Mouse (Mus musculus): Measurements from ENCODE around the gene Gpr137. TPM values are rescaled to one million over a fixed set of nuclear protein-coding genes. Genes with fewer than 3 reads are reported as not detected.

Gpr137 gene
- polyA plus RNA-seq, 1 experiment: 39.9 TPM

GRCm38 (mm10) chr19:6939106-6940002 is 2.9 kb downstream of the Gpr137 start:
- Histone ChIP-seq H3K4me2 (ENCODE audit: low read depth) (peak overlapping the region; percentile 85), H3ac (ENCODE audit: control insufficient read depth, insufficient read length) (no peak overlapping the region), H3K79me2 (ENCODE audit: control insufficient read depth, insufficient read depth) (peaks cover 14% of the 10 kb centered on the region), H3K36me3 (ENCODE audit: control insufficient read depth, insufficient read depth) (no peaks in the 10 kb centered on the region), H3K27me3 (ENCODE audit: control insufficient read depth, insufficient read depth, insufficient read length) (peaks cover under 1% of the 10 kb centered on the region), H3K4me3 (no peak overlapping the region)
- no peak for TF ChIP-seq E2F4 (IDR thresholded peaks at IDR 0.05; ENCODE audit: insufficient read depth)
- TF ChIP-seq POLR2AphosphoS2 (IDR thresholded peaks at IDR 0.05; ENCODE audit: insufficient read length, low read depth): peak; percentile 49
- TF ChIP-seq MYOG (IDR thresholded peaks at IDR 0.05; ENCODE audit: control insufficient read depth in 1 of 3, insufficient read depth in 1 of 3, insufficient read length in 2 of 3, low read depth in 2 of 3): no peak

- Histone ChIP-seq H3K4me3 (no peak overlapping the region), H3ac (ENCODE audit: control insufficient read depth, insufficient read length) (no peak overlapping the region), H3K4me2 (ENCODE audit: low read depth) (no peak overlapping the region), H3K79me2 (ENCODE audit: control insufficient read depth, insufficient read depth) (peaks cover 3% of the 10 kb centered on the region), H3K36me3 (ENCODE audit: control insufficient read depth, insufficient read depth) (no peaks in the 10 kb centered on the region), H3K27me3 (ENCODE audit: control insufficient read depth, insufficient read depth, insufficient read length) (peaks cover 12% of the 10 kb centered on the region)
- TF ChIP-seq TCF3 (IDR thresholded peaks at IDR 0.05; ENCODE audit: insufficient read length, low read depth) (no peak), CEBPB (IDR thresholded peaks at IDR 0.05; ENCODE audit: insufficient read depth, poor library complexity, severe bottlenecking) (no peak), POLR2AphosphoS2 (IDR thresholded peaks at IDR 0.05; ENCODE audit: insufficient read length, low read depth) (no peak), REST (IDR thresholded peaks at IDR 0.05; ENCODE audit: insufficient read depth, insufficient read length) (no peak), USF1 (IDR thresholded peaks at IDR 0.05; ENCODE audit: low read depth) (no peak), TCF12 (IDR thresholded peaks at IDR 0.05; ENCODE audit: insufficient read depth, poor library complexity, severe bottlenecking) (no peak), MYOG (IDR thresholded peaks at IDR 0.05; ENCODE audit: control insufficient read depth in 1 of 3, insufficient read depth in 1 of 3, insufficient read length in 2 of 3, low read depth in 2 of 3) (no peak), MYOD1 (IDR thresholded peaks at IDR 0.05; ENCODE audit: control insufficient read depth in 1 of 3, insufficient read length in 2 of 3, low read depth in 2 of 3) (no peak), POLR2A (IDR thresholded peaks at IDR 0.05; ENCODE audit: insufficient read length, low read depth) (no peak), E2F4 (IDR thresholded peaks at IDR 0.05; ENCODE audit: insufficient read depth) (no peak), SRF (IDR thresholded peaks at IDR 0.05; ENCODE audit: control insufficient read depth, insufficient read length, low read depth) (no peak), MAX (IDR thresholded peaks at IDR 0.05; ENCODE audit: low read depth) (no peak)
These were observed 4.5 kb downstream of the Gpr137 start for GRCm38 (mm10) chr19:6937541-6938465.

GRCm38 (mm10) chr19:6936299-6936698 is 6.0 kb downstream of the Gpr137 start:
- Histone ChIP-seq H3K27me3 (ENCODE audit: control insufficient read depth, insufficient read depth, insufficient read length) (peaks cover 12% of the 10 kb centered on the region), H3K4me3 (no peak overlapping the region), H3ac (ENCODE audit: control insufficient read depth, insufficient read length) (no peak overlapping the region)

GRCm38 (mm10) chr19:6934195-6934977 is 7.9 kb downstream of the Gpr137 start, which contains the start of gene Kcnk4:
Gene Kcnk4 (minus strand): TSS chr19:6934515.
- Histone ChIP-seq H3K36me3 (ENCODE audit: control insufficient read depth, insufficient read depth) (no peaks in the 10 kb centered on the region), H3K27me3 (ENCODE audit: control insufficient read depth, insufficient read depth, insufficient read length) (peaks cover 12% of the 10 kb centered on the region), H3K79me2 (ENCODE audit: control insufficient read depth, insufficient read depth) (no peaks in the 10 kb centered on the region), H3K4me3 (no peak within 1 kb of the TSS), H3ac (ENCODE audit: control insufficient read depth, insufficient read length) (peak within 1 kb of the TSS; percentile 12), H3K4me2 (ENCODE audit: low read depth) (peak within 1 kb of the TSS; percentile 65)
- TF ChIP-seq MYOD1 (IDR thresholded peaks at IDR 0.05; ENCODE audit: control insufficient read depth in 1 of 3, insufficient read length in 2 of 3, low read depth in 2 of 3) (no peak), MAX (IDR thresholded peaks at IDR 0.05; ENCODE audit: low read depth) (no peak), TCF3 (IDR thresholded peaks at IDR 0.05; ENCODE audit: insufficient read length, low read depth) (no peak), POLR2A (IDR thresholded peaks at IDR 0.05; ENCODE audit: insufficient read length, low read depth) (no peak), E2F4 (IDR thresholded peaks at IDR 0.05; ENCODE audit: insufficient read depth) (no peak), MYOG (IDR thresholded peaks at IDR 0.05; ENCODE audit: control insufficient read depth in 1 of 3, insufficient read depth in 1 of 3, insufficient read length in 2 of 3, low read depth in 2 of 3) (no peak), REST (IDR thresholded peaks at IDR 0.05; ENCODE audit: insufficient read depth, insufficient read length) (no peak), USF1 (IDR thresholded peaks at IDR 0.05; ENCODE audit: low read depth) (no peak)

More at GRCm38 (mm10) chr19:6936299-6936698, 6.0 kb downstream of the Gpr137 start:
- no peak for TF ChIP-seq POLR2AphosphoS2 (IDR thresholded peaks at IDR 0.05; ENCODE audit: insufficient read length, low read depth)
- no peak for TF ChIP-seq POLR2A (IDR thresholded peaks at IDR 0.05; ENCODE audit: insufficient read length, low read depth)
- TF ChIP-seq MYOG (IDR thresholded peaks at IDR 0.05; ENCODE audit: control insufficient read depth in 1 of 3, insufficient read depth in 1 of 3, insufficient read length in 2 of 3, low read depth in 2 of 3): no peak
- no peak for TF ChIP-seq MAX (IDR thresholded peaks at IDR 0.05; ENCODE audit: low read depth)
- TF ChIP-seq CEBPB (IDR thresholded peaks at IDR 0.05; ENCODE audit: insufficient read depth, poor library complexity, severe bottlenecking): no peak
- TF ChIP-seq USF1 (IDR thresholded peaks at IDR 0.05; ENCODE audit: low read depth): no peak
- no peak for TF ChIP-seq TCF12 (IDR thresholded peaks at IDR 0.05; ENCODE audit: insufficient read depth, poor library complexity, severe bottlenecking)
- TF ChIP-seq REST (IDR thresholded peaks at IDR 0.05; ENCODE audit: insufficient read depth, insufficient read length): no peak
- no peak for TF ChIP-seq E2F4 (IDR thresholded peaks at IDR 0.05; ENCODE audit: insufficient read depth)
- TF ChIP-seq MYOD1 (IDR thresholded peaks at IDR 0.05; ENCODE audit: control insufficient read depth in 1 of 3, insufficient read length in 2 of 3, low read depth in 2 of 3): no peak
- no peak for TF ChIP-seq SRF (IDR thresholded peaks at IDR 0.05; ENCODE audit: control insufficient read depth, insufficient read length, low read depth)
- no peak for TF ChIP-seq TCF3 (IDR thresholded peaks at IDR 0.05; ENCODE audit: insufficient read length, low read depth)
- no peaks in the 10 kb centered on the region for H3K36me3 ChIP-seq (ENCODE audit: control insufficient read depth, insufficient read depth)
- H3K4me2 ChIP-seq (ENCODE audit: low read depth): no peak overlapping the region
- no peaks in the 10 kb centered on the region for H3K79me2 ChIP-seq (ENCODE audit: control insufficient read depth, insufficient read depth)

Measured in myocyte (in vitro differentiated cells).